Mouse (Mus musculus) Patski (cell line): Measurements from ENCODE around the gene Cdc26. TPM values are rescaled to one million over a fixed set of nuclear protein-coding genes. Genes with fewer than 3 reads are reported as not detected.

Experiments used
- ATAC-seq: fragments of 100-300 bp; one replicate; pipeline ENCODE4 v1.8.0; 2021
- CTCF ChIA-PET: fragments of 350-600 bp; sonication (Branson Sonifier 250); formaldehyde crosslinking; loops from one replicate; lab custom pipeline; 2022; ENCODE audit warnings: inconsistent platforms; lab: Charles Lee
- POLR2A ChIA-PET: fragments of 350-600 bp; sonication (Branson Sonifier 250); formaldehyde crosslinking; loops from one replicate; lab custom pipeline; 2022; ENCODE audit warnings: antibody characterized with exemption, inconsistent platforms; lab: Charles Lee
- DNase-seq: peaks from one replicate; pipeline ENCODE4 v3.0.0-alpha.2; 2011; ENCODE audit warnings: low read depth, low spot score
- H3K27me3 ChIP-seq: fragments of 371-371 bp; one replicate; pipeline ENCODE4 v1.5.1; 2021
- CTCF ChIP-seq: fragments of 100-300 bp; IDR thresholded peaks from one replicate; pipeline ENCODE4 v1.5.1; 2021
- in situ Hi-C: fragments of 300-500 bp; cut with MboI; formaldehyde crosslinking; loops from 3 replicates; pipeline ENCODE4 v1.11.1; 2018; ENCODE audit warnings: low pct_unique_long_range_greater_than_20kb, mixed read lengths
- polyA plus RNA-seq: library from polyadenylated mRNA; unstranded; gene quantifications from one replicate; pipeline ENCODE4 v1.2.3, GENCODE M21; 2021

Gene Cdc26
- polyA plus RNA-seq, 1 experiment from 2014 or later, result 32.2 TPM

- H3K27me3 ChIP-seq, result no peaks in the 10 kb centered on the region
- ChIA-PET POLR2A (no interaction called here), CTCF (no interaction called here)
- DNase-seq (no peak), ATAC-seq (no peak)
- no peak for TF ChIP-seq CTCF
- in situ Hi-C loops, result no loop called here
Observed at GRCm38 (mm10) chr4:62379724-62380381, 28.6 kb downstream of the Cdc26 start.

GRCm38 (mm10) chr4:62376123-62376522, 32.3 kb downstream of the Cdc26 start:
- H3K27me3 ChIP-seq, result no peaks in the 10 kb centered on the region
- in situ Hi-C loops, result no loop called here
- DNase-seq, result no peak
- no peak for ATAC-seq
- ChIA-PET POLR2A (no interaction called here), CTCF (no interaction called here)
- TF ChIP-seq CTCF, result no peak

- TF ChIP-seq CTCF, result no peak
- DNase-seq (no peak), ATAC-seq (no peak)
- POLR2A ChIA-PET, result no interaction called here
- CTCF ChIA-PET, result no interaction called here
- no peaks in the 10 kb centered on the region for H3K27me3 ChIP-seq
- in situ Hi-C loops, result no loop called here
Observed at GRCm38 (mm10) chr4:62374342-62374741, 34.1 kb downstream of the Cdc26 start.

GRCm38 (mm10) chr4:62373668-62374067, 34.8 kb downstream of the Cdc26 start:
- in situ Hi-C loops, result no loop called here
- ChIA-PET CTCF (interaction anchor here (0.8 kb wide), 1 partner anchor 8 kb away, joined by 3 read pairs; no protein-coding TSS in a partner anchor), POLR2A (no interaction called here)
- ATAC-seq (no peak), DNase-seq (no peak)
- TF ChIP-seq CTCF, result no peak
- no peaks in the 10 kb centered on the region for H3K27me3 ChIP-seq

- H3K27me3 ChIP-seq, result no peaks in the 10 kb centered on the region
- DNase-seq, result no peak
- no peak for ATAC-seq
- in situ Hi-C loops, result no loop called here
- ChIA-PET POLR2A (no interaction called here), CTCF (interaction anchor here (0.8 kb wide), 1 partner anchor 9 kb away, joined by 3 read pairs; no protein-coding TSS in a partner anchor)
- TF ChIP-seq CTCF, result no peak
Observed at GRCm38 (mm10) chr4:62372818-62373520, 35.5 kb downstream of the Cdc26 start.

GRCm38 (mm10) chr4:62372410-62372809, 36.0 kb downstream of the Cdc26 start:
- ChIA-PET CTCF (no interaction called here), POLR2A (no interaction called here)
- no peak for ATAC-seq

GRCm38 (mm10) chr4:62369091-62369490, 39.4 kb downstream of the Cdc26 start:
- TF ChIP-seq CTCF, result no peak
- ChIA-PET POLR2A (no interaction called here), CTCF (interaction anchor here (1.4 kb wide), 1 partner anchor 10 kb away, joined by 4 read pairs; no protein-coding TSS in a partner anchor)
- ATAC-seq, result no peak
- no peaks in the 10 kb centered on the region for H3K27me3 ChIP-seq
- in situ Hi-C loops, result no loop called here
- DNase-seq, result no peak

More at GRCm38 (mm10) chr4:62372410-62372809, 36.0 kb downstream of the Cdc26 start:
- DNase-seq, result no peak
- in situ Hi-C loops, result no loop called here
- TF ChIP-seq CTCF, result no peak
- H3K27me3 ChIP-seq, result no peaks in the 10 kb centered on the region

GRCm38 (mm10) chr4:62367586-62367985, 40.9 kb downstream of the Cdc26 start:
- DNase-seq (no peak), ATAC-seq (peak; percentile 44)
- no peak for TF ChIP-seq CTCF
- in situ Hi-C loops, result no loop called here
- no peaks in the 10 kb centered on the region for H3K27me3 ChIP-seq
- CTCF ChIA-PET, result interaction anchor here (0.7 kb wide), 1 partner anchor 30 kb away, joined by 3 read pairs; no protein-coding TSS in a partner anchor
- POLR2A ChIA-PET, result no interaction called here

GRCm38 (mm10) chr4:62366291-62366690, 42.2 kb downstream of the Cdc26 start:
- no peak for ATAC-seq
- in situ Hi-C loops, result no loop called here
- DNase-seq, result no peak
- TF ChIP-seq CTCF, result no peak
- POLR2A ChIA-PET, result interaction anchor here (0.7 kb wide), 1 partner anchor 39 kb away, joined by 5 read pairs; no protein-coding TSS in a partner anchor
- CTCF ChIA-PET, result no interaction called here
- H3K27me3 ChIP-seq, result no peaks in the 10 kb centered on the region

- in situ Hi-C loops, result no loop called here
- ChIA-PET CTCF (no interaction called here), POLR2A (no interaction called here)
- DNase-seq (no peak), ATAC-seq (no peak)
- TF ChIP-seq CTCF, result no peak
- H3K27me3 ChIP-seq, result no peaks in the 10 kb centered on the region
Observed at GRCm38 (mm10) chr4:62364299-62364698, 44.1 kb downstream of the Cdc26 start.

GRCm38 (mm10) chr4:62362437-62362836, 46.0 kb downstream of the Cdc26 start:
- ChIA-PET POLR2A (interaction anchor here (0.9 kb wide), 1 partner anchor 45 kb away, joined by 6 read pairs; no protein-coding TSS in a partner anchor), CTCF (interaction anchor here (2.2 to 3.3 kb wide), 2 partner anchors 8 to 45 kb away, joined by 6 to 10 read pairs; partner anchors contain the start of genes Cdc26 and Prpf4)
- DNase-seq, result no peak
- ATAC-seq, result no peak
- no peak for TF ChIP-seq CTCF
- no peaks in the 10 kb centered on the region for H3K27me3 ChIP-seq
- in situ Hi-C loops, result no loop called here
